Mouse (Mus musculus): Measurements from ENCODE around the gene Pvalb. TPM values are rescaled to one million over a fixed set of nuclear protein-coding genes. Genes with fewer than 3 reads are reported as not detected.

The Pvalb gene
- 1.8 and 4.5 TPM in 2 replicates for polyA plus RNA-seq (2012; rRNA removed)

GRCm38 (mm10) chr15:78206312-78206711 lies at the start of gene Pvalb:
Gene Pvalb (minus strand): TSS chr15:78206400.

DNA sequence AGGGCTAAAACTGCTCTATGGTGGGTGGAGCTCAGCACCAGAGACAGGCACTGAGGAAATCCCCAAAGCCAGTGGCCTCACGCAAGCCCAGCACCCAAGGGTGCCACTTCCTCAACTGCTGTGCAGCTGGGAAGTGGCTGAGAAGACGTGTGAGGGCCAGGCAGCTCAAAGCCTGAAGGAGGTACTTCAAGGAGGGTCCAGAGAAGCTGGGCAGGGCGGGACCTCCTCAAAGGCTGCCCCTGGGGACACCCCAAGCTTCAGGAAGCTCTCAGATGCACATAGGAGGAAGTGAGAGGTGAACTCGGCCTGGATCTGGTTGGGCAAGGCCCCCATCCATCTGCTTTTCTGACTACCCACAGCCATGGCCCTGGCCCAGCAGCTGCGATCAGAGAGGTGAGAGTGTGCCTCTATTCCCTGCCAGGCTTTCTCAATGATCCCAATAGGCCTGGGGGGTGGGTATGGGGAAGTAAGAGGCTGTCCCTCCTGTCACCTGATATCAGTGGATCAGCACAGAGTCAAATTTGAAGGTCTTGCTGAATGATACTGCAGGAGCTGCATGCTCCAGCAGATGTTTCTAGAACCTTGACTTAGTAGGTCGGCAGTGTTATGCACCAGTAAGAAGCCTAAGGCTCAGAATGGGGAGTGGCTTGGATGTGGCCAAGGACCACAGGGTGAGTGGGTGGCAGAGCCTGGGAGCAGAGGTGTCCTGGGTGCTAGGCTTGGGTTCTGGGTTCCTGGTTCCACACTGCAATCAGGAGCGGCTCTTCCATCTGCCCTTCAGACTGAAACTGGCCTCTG lies 38.7 kb upstream of the Pvalb start, which contains the start of gene Ncf4:
Ncf4 (plus strand) TSS at position 107 of the 798 bp plus-strand sequence.

GRCm38 (mm10) chr15:78173972-78174886 lies 32.0 kb downstream of the Pvalb start, which contains the start of gene Ift27:
Gene Ift27 (minus strand): TSS chr15:78174107.

Other genes with a start within 250 kb of the Pvalb start
- gene Foxred2, start 249.7 kb downstream of the Pvalb start, polyA plus RNA-seq (2012; rRNA removed): 14.5 and 18.8 TPM in 2 replicates
- 197 and 203 TPM in 2 replicates for gene Eif3d, start 235.6 kb downstream of the Pvalb start, polyA plus RNA-seq (2012; rRNA removed)
- gene Cacng2, start 86.4 kb downstream of the Pvalb start, polyA plus RNA-seq (2012; rRNA removed): 8.1 and 10.7 TPM in 2 replicates
- 50.7 and 55.9 TPM in 2 replicates for gene Ift27, start 32.3 kb downstream of the Pvalb start, polyA plus RNA-seq (2012; rRNA removed)
- gene Ncf4, start 38.4 kb upstream of the Pvalb start, polyA plus RNA-seq (2012; rRNA removed): 1.8 and 2.5 TPM in 2 replicates
- 0.61 and 0.89 TPM in 2 replicates for gene Csf2rb2, start 99.3 kb upstream of the Pvalb start, polyA plus RNA-seq (2012; rRNA removed)
- 1.2 and 1.9 TPM in 2 replicates for gene Csf2rb, start 119.4 kb upstream of the Pvalb start, polyA plus RNA-seq (2012; rRNA removed)
- 0.16 TPM in 1 of 2 replicates, not detected in the other for gene Tex33, start 189.5 kb upstream of the Pvalb start, polyA plus RNA-seq (2012; rRNA removed)
- 11.1 and 12.4 TPM in 2 replicates for gene Tst, start 199.5 kb upstream of the Pvalb start, polyA plus RNA-seq (2012; rRNA removed)
- gene Mpst, start 200.0 kb upstream of the Pvalb start, polyA plus RNA-seq (2012; rRNA removed): 76.1 and 98.9 TPM in 2 replicates
- 257 and 286 TPM in 2 replicates for gene Kctd17, start 222.2 kb upstream of the Pvalb start, polyA plus RNA-seq (2012; rRNA removed)

All from central nervous system, embryonic 14 days (tissue).